Mouse (Mus musculus) olfactory bulb, adult 2 months (tissue): Measurements from ENCODE around the gene Zfp950.

Source experiments
- CTCF ChIP-seq: fragments of 200-500 bp; IDR thresholded peaks from 2 replicates; pipeline ENCODE4 v1.5.1; 2012; ENCODE audit warnings: low read depth, mild to moderate bottlenecking, low read length, moderate library complexity; ENCODE audit not compliant: insufficient read depth
- POLR2A ChIP-seq: fragments of 200-500 bp; IDR thresholded peaks from 2 replicates; pipeline ENCODE4 v1.6.1; 2012; ENCODE audit warnings: mild to moderate bottlenecking, low read depth, low read length, moderate library complexity; ENCODE audit not compliant: insufficient read depth

GRCm38 (mm10) chr19:61065011-61065410 lies 75.6 kb downstream of the Zfp950 start:
- TF ChIP-seq CTCF (no peak), POLR2A (no peak)
